8 mouse cellular contexts compared by ENCODE assay signal in the genomic region with DNA sequence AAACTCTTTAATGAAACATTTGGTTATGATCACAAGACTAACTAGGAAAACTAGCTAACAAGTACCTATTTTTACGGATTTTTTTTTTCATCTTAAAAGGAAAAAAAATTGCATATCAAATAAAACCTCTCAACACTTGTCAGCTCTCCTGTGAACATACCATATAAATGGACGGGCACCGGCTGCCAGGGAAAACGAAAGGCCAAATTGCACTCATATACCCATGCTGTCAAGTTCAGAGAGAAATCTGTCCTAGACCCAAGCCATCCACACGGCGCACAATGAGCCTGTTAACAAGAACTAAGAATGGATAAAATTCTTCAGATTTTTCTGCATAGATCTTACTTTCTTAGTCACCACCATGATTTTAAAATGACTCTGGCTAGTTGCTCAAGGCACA.
"Had no signal": no experiment of that assay in that cellular context is flagged by ENCODE, and none has a peak within 500 bp of the region (broad histone marks: within the 10 kb centered on the region; RNA-seq: fewer than 3 reads in every experiment).

No protein-coding gene starts in this region.

- DNase-seq: kidney, postnatal 25 days; layer of hippocampus, postnatal 36 days; lung, adult 18-20 months; right cerebral cortex, postnatal 25 days had no signal

- ATAC-seq: midbrain, embryonic 13.5 days had no signal

- H3K9ac ChIP-seq: limb, embryonic 13.5 days; liver, embryonic 14.5 days; midbrain, embryonic 13.5 days had no signal

- H3K27ac ChIP-seq: limb, embryonic 13.5 days; liver, embryonic 14.5 days; midbrain, embryonic 13.5 days; stomach, postnatal 0 days had no signal

- H3K4me1 ChIP-seq: limb, embryonic 13.5 days; midbrain, embryonic 13.5 days had no signal

- H3K27me3 ChIP-seq: limb, embryonic 13.5 days; midbrain, embryonic 13.5 days had no signal

- H3K36me3 ChIP-seq: limb, embryonic 13.5 days; midbrain, embryonic 13.5 days had no signal

- H3K9me3 ChIP-seq: limb, embryonic 13.5 days had no signal

- H3K4me3 ChIP-seq: limb, embryonic 13.5 days; midbrain, embryonic 13.5 days had no signal

- H3K4me2 ChIP-seq: limb, embryonic 13.5 days; midbrain, embryonic 13.5 days had no signal
